Mouse (Mus musculus): ENCODE results near the gene Ppp2r1b. TPM values are rescaled to one million over a fixed set of nuclear protein-coding genes. Genes with fewer than 3 reads are reported as not detected.

Ppp2r1b gene
- total and polyA plus RNA-seq, 2 experiments = 5.2 to 10.8 TPM

DNA sequence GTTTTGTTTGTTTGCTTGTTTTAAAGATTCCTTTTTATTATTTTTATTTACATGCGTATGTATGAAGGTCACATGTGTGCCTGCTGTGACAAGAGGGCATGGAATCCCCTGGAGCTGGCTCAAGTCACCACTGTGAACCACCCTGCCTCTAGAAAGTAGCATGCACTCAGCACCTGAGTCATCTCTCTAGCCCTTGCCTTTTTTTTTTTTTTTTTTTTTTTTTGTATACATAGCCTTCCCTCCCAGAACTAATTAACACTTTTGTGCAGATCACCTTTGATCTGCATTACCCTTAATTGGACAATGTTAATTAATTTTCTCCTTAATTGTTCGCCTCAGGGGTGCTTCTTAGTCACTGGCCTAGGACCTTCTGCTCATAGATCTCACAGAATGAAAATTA, 97.6 kb downstream of the Ppp2r1b start:
- no peak for TF ChIP-seq POLR2A (IDR thresholded peaks at IDR 0.05; ENCODE audit: extremely low read depth, insufficient read depth, low read length)
- no peak for TF ChIP-seq CTCF (IDR thresholded peaks at IDR 0.05; ENCODE audit: low read depth, low read length)
- no peak for DNase-seq (ENCODE audit: extremely low read depth, low read depth, low spot score)
- Histone ChIP-seq H3K27me3 (ENCODE audit: control insufficient read depth, insufficient read depth, low read length) (no peaks in the 10 kb centered on the region), H3K27ac (replicated peaks; ENCODE audit: insufficient read depth, low read depth, low read length) (no peak overlapping the region), H3K4me3 (ENCODE audit: insufficient read depth, low read depth, low read length) (no peak overlapping the region), H3K9ac (ENCODE audit: low read depth, low read length) (no peak overlapping the region), H3K36me3 (ENCODE audit: control insufficient read depth, insufficient read depth, low read length) (no peaks in the 10 kb centered on the region), H3K4me1 (ENCODE audit: control insufficient read depth, insufficient read depth, low read length) (no peaks in the 10 kb centered on the region), H3K79me2 (ENCODE audit: control insufficient read depth, insufficient read depth, low read length) (no peaks in the 10 kb centered on the region)
- 98% methylated on average over 2 of the region's 2 CpGs for whole genome bisulfite sequencing

Other genes starting within 250 kb of the Ppp2r1b start
- 339 and 354 TPM in 2 replicates for gene Sdhd, start 241.5 kb upstream of the Ppp2r1b start, total RNA-seq (2014; rRNA removed)
- gene Sdhd, start 241.5 kb upstream of the Ppp2r1b start, polyA plus RNA-seq (2012; rRNA removed) = 363 and 441 TPM in 2 replicates
- gene Timm8b, start 241.4 kb upstream of the Ppp2r1b start, total RNA-seq (2014; rRNA removed) = 179 and 215 TPM in 2 replicates
- 63.0 and 81.3 TPM in 2 replicates for gene Timm8b, start 241.4 kb upstream of the Ppp2r1b start, polyA plus RNA-seq (2012; rRNA removed)
- 0.74 and 1.0 TPM in 2 replicates for gene Pih1d2, start 228.0 kb upstream of the Ppp2r1b start, total RNA-seq (2014; rRNA removed)
- 0.24 and 0.47 TPM in 2 replicates for gene Pih1d2, start 228.0 kb upstream of the Ppp2r1b start, polyA plus RNA-seq (2012; rRNA removed)
- 4.0 and 5.8 TPM in 2 replicates for gene Nkapd1, start 227.8 kb upstream of the Ppp2r1b start, total RNA-seq (2014; rRNA removed)
- gene Nkapd1, start 227.8 kb upstream of the Ppp2r1b start, polyA plus RNA-seq (2012; rRNA removed) = 2.6 and 2.8 TPM in 2 replicates
- gene Dlat, start 185.5 kb upstream of the Ppp2r1b start, total RNA-seq (2014; rRNA removed) = 39.5 and 41.1 TPM in 2 replicates
- gene Dlat, start 185.5 kb upstream of the Ppp2r1b start, polyA plus RNA-seq (2012; rRNA removed) = 20.9 and 25.5 TPM in 2 replicates
- gene Dixdc1, start 105.8 kb upstream of the Ppp2r1b start, total RNA-seq (2014; rRNA removed) = 20.3 and 22.8 TPM in 2 replicates
- gene Dixdc1, start 105.8 kb upstream of the Ppp2r1b start, polyA plus RNA-seq (2012; rRNA removed) = 3.7 and 4.6 TPM in 2 replicates
- gene 2310030G06Rik, start 98.8 kb upstream of the Ppp2r1b start, total RNA-seq (2014; rRNA removed) = 14.9 and 15.7 TPM in 2 replicates
- gene 2310030G06Rik, start 98.8 kb upstream of the Ppp2r1b start, polyA plus RNA-seq (2012; rRNA removed) = 13.9 and 14.9 TPM in 2 replicates
- gene Cryab, start 94.0 kb upstream of the Ppp2r1b start, total RNA-seq (2014; rRNA removed) = 1.3 and 2.4 TPM in 2 replicates
- 5.5 and 6.6 TPM in 2 replicates for gene Cryab, start 94.0 kb upstream of the Ppp2r1b start, polyA plus RNA-seq (2012; rRNA removed)
- gene Hspb2, start 92.9 kb upstream of the Ppp2r1b start, total RNA-seq (2014; rRNA removed) = 0.55 TPM in 1 of 2 replicates, not detected in the other
- gene Hspb2, start 92.9 kb upstream of the Ppp2r1b start, polyA plus RNA-seq (2012; rRNA removed) = 0.88 and 1.1 TPM in 2 replicates
- gene Fdxacb1, start 77.1 kb upstream of the Ppp2r1b start, total RNA-seq (2014; rRNA removed) = 4.2 and 4.7 TPM in 2 replicates
- gene Fdxacb1, start 77.1 kb upstream of the Ppp2r1b start, polyA plus RNA-seq (2012; rRNA removed) = 2.5 and 2.6 TPM in 2 replicates
- gene Alg9, start 70.3 kb upstream of the Ppp2r1b start, total RNA-seq (2014; rRNA removed) = 16.0 and 16.2 TPM in 2 replicates
- 14.7 and 16.3 TPM in 2 replicates for gene Alg9, start 70.3 kb upstream of the Ppp2r1b start, polyA plus RNA-seq (2012; rRNA removed)
- 46.4 and 58.8 TPM in 2 replicates for gene 1110032A03Rik, start 69.8 kb upstream of the Ppp2r1b start, total RNA-seq (2014; rRNA removed)
- gene 1110032A03Rik, start 69.8 kb upstream of the Ppp2r1b start, polyA plus RNA-seq (2012; rRNA removed) = 41.1 and 43.2 TPM in 2 replicates
- 8.5 and 8.7 TPM in 2 replicates for gene Sik2, start 163.8 kb downstream of the Ppp2r1b start, total RNA-seq (2014; rRNA removed)
- 6.3 and 6.4 TPM in 2 replicates for gene Sik2, start 163.8 kb downstream of the Ppp2r1b start, polyA plus RNA-seq (2012; rRNA removed)
- not detected in 2 replicates for gene Btg4, start 215.6 kb downstream of the Ppp2r1b start, total RNA-seq (2014; rRNA removed)
- not detected in 2 replicates for gene Btg4, start 215.6 kb downstream of the Ppp2r1b start, polyA plus RNA-seq (2012; rRNA removed)
- 0.87 and 1.4 TPM in 2 replicates for gene Layn, start 231.8 kb downstream of the Ppp2r1b start, total RNA-seq (2014; rRNA removed)
- 0.25 and 0.55 TPM in 2 replicates for gene Layn, start 231.8 kb downstream of the Ppp2r1b start, polyA plus RNA-seq (2012; rRNA removed)

Data from liver, adult 2 months (tissue).